Mouse (Mus musculus): ENCODE data around the gene Tuba4a.

DNA sequence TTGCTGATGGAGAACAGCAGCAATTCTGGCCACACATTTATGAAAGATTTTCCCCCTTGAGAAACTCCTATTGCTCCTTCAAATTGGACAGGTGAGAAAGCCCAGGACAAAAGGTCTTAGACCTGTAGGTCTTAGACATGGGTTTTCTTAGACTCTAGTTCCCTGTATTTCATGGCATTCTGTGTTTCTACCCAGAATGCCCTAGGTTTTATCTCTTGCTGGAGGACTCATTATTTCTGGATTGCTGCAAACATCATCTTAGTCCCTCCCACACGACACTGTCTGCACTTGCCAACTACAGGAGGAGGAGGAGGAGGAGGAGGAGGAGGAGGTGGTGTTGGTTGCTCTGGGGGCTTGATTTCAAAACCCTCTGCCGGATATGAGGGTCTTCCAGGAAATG, 6.5 kb upstream of the Tuba4a start:
- TF ChIP-seq CTCF (conservative IDR thresholded peaks at IDR 0.05; ENCODE audit: low read length) (no peak), POU5F1 (IDR thresholded peaks at IDR 0.05; ENCODE audit: borderline replicate concordance, low read length) (no peak)

Measured in E14TG2a.4 (cell line).